Mouse (Mus musculus): Measurements from ENCODE around the gene Dock11.

Dock11 gene

GRCm38 (mm10) chrX:35950135-35950534, 61.5 kb downstream of the Dock11 start:
- no peak for DNase-seq (ENCODE audit: low spot score)

- no peak for DNase-seq (ENCODE audit: low spot score)
These were observed 63.3 kb downstream of the Dock11 start for GRCm38 (mm10) chrX:35951945-35952344.

GRCm38 (mm10) chrX:35952521-35953095, 64.0 kb downstream of the Dock11 start:
- DNase-seq (ENCODE audit: low spot score) = no peak

GRCm38 (mm10) chrX:35956236-35956635, 67.6 kb downstream of the Dock11 start:
- DNase-seq (ENCODE audit: low spot score) = no peak

GRCm38 (mm10) chrX:35963087-35963486, 74.5 kb downstream of the Dock11 start:
- no peak for DNase-seq (ENCODE audit: low spot score)

- no peak for DNase-seq (ENCODE audit: low spot score)
These were observed 80.6 kb downstream of the Dock11 start for GRCm38 (mm10) chrX:35969276-35969675.

- DNase-seq (ENCODE audit: low spot score) = no peak
These were observed 88.0 kb downstream of the Dock11 start for GRCm38 (mm10) chrX:35976657-35977056.

- DNase-seq (ENCODE audit: low spot score) = no peak
These were observed 99.3 kb downstream of the Dock11 start for GRCm38 (mm10) chrX:35987981-35988380.

- no peak for DNase-seq (ENCODE audit: low spot score)
These were observed 102.0 kb downstream of the Dock11 start for GRCm38 (mm10) chrX:35990508-35991095.

GRCm38 (mm10) chrX:35994226-35994625, 105.6 kb downstream of the Dock11 start:
- no peak for DNase-seq (ENCODE audit: low spot score)

- no peak for DNase-seq (ENCODE audit: low spot score)
These were observed 108.4 kb downstream of the Dock11 start for GRCm38 (mm10) chrX:35997004-35997403.

GRCm38 (mm10) chrX:35997793-35998419, 109.3 kb downstream of the Dock11 start:
- DNase-seq (ENCODE audit: low spot score) = no peak

- DNase-seq (ENCODE audit: low spot score) = no peak
These were observed 137.0 kb downstream of the Dock11 start for GRCm38 (mm10) chrX:36025651-36026050.

- DNase-seq (ENCODE audit: low spot score) = no peak
These were observed 142.5 kb downstream of the Dock11 start for GRCm38 (mm10) chrX:36031113-36031512.

- DNase-seq (ENCODE audit: low spot score) = no peak
These were observed 145.4 kb downstream of the Dock11 start for GRCm38 (mm10) chrX:36034045-36034444.

- no peak for DNase-seq (ENCODE audit: low spot score)
These were observed 157.1 kb downstream of the Dock11 start for GRCm38 (mm10) chrX:36045731-36046130.

GRCm38 (mm10) chrX:36047451-36047850, 158.8 kb downstream of the Dock11 start:
- DNase-seq (ENCODE audit: low spot score) = no peak

GRCm38 (mm10) chrX:36050312-36050711, 161.7 kb downstream of the Dock11 start:
- no peak for DNase-seq (ENCODE audit: low spot score)

GRCm38 (mm10) chrX:36073997-36074396, 185.4 kb downstream of the Dock11 start:
- no peak for DNase-seq (ENCODE audit: low spot score)

- no peak for DNase-seq (ENCODE audit: low spot score)
These were observed 188.5 kb downstream of the Dock11 start for GRCm38 (mm10) chrX:36077164-36077563.

- DNase-seq (ENCODE audit: low spot score) = no peak
These were observed 194.3 kb downstream of the Dock11 start for GRCm38 (mm10) chrX:36082917-36083316.

- DNase-seq (ENCODE audit: low spot score) = no peak
These were observed 200.0 kb downstream of the Dock11 start for GRCm38 (mm10) chrX:36088464-36089256.

GRCm38 (mm10) chrX:36100883-36101282, 212.3 kb downstream of the Dock11 start:
- no peak for DNase-seq (ENCODE audit: low spot score)
